Mouse (Mus musculus) heart, adult 8-10 months (tissue): ENCODE results near the gene Gfpt2. TPM values are rescaled to one million over a fixed set of nuclear protein-coding genes. Genes with fewer than 3 reads are reported as not detected.

ENCODE experiments used
- DNase-seq: peaks from one replicate; pipeline ENCODE4 v3.0.0; 2022; ENCODE audit warnings: low spot score
- microRNA-seq: library from miRNA; unstranded; fragments of <30 nt; microRNA quantifications from one replicate; pipeline ENCODE4 v1.2.0, GENCODE M21; 2022
- total RNA-seq, 4 experiments: library from RNA; stranded (reverse); gene quantifications; 2 replicates each; pipeline ENCODE4 v1.2.4; 2022

Gfpt2 gene
- total RNA-seq, 4 experiments from 2014 or later, result 6.6 to 12.9 (median 8.8) TPM

- DNase-seq, result no peak
These were observed 89.4 kb downstream of the Gfpt2 start for GRCm38 (mm10) chr11:49883394-49883793.

Small RNA genes within 50 kb of the gene (microRNA-seq; reads per million reads assigned to microRNA genes)
- gene Gm23813, result not detected

Other genes with a start within 250 kb of the Gfpt2 start
- gene Olfr1380, start 237.3 kb upstream of the Gfpt2 start, total RNA-seq, result not detected
- 10 to 100 TPM; 11.8 to 12.4 (median 12.2) TPM for gene Flt4, start 184.9 kb upstream of the Gfpt2 start, total RNA-seq
- gene Scgb3a1, start 130.6 kb upstream of the Gfpt2 start, total RNA-seq, result 1 to 10 TPM in 2 of 4 experiments, under 1 TPM in 1, not detected in 1; 0.72 to 2.7 (median 1.4) TPM
- gene Cnot6, start 81.5 kb upstream of the Gfpt2 start, total RNA-seq, result 10 to 100 TPM; 18.1 to 21.6 (median 20.2) TPM
- gene Mapk9, start 52.6 kb downstream of the Gfpt2 start, total RNA-seq, result 10 to 100 TPM; 42.8 to 47.4 (median 43.5) TPM
- under 1 TPM; 0.23 to 0.56 (median 0.44) TPM for gene Rasgef1c, start 107.7 kb downstream of the Gfpt2 start, total RNA-seq
- gene Rnf130, start 231.2 kb downstream of the Gfpt2 start, total RNA-seq, result 10 to 100 TPM; 44.8 to 56.7 (median 53.0) TPM